Mouse (Mus musculus) hindbrain, embryonic 16.5 days (tissue): Measurements from ENCODE around the gene Akt2. TPM values are rescaled to one million over a fixed set of nuclear protein-coding genes. Genes with fewer than 3 reads are reported as not detected.

Source experiments
- ATAC-seq: fragments of 200-750 bp; cut with Nextera tagmentation; 2 replicates; pipeline ENCODE4 v1.8.0; 2017; ENCODE audit warnings: moderate TSS enrichment, moderate library complexity
- H3K27ac ChIP-seq: fragments of 300-500 bp; sonication (generic); 2 replicates; pipeline ENCODE4 v1.5.1; 2014; ENCODE audit warnings: low read depth, mild to moderate bottlenecking, control low read depth, low read length, moderate library complexity
- H3K27me3 ChIP-seq: fragments of 300-500 bp; sonication (generic); replicated peaks from 2 replicates; pipeline ENCODE4 v1.6.1; 2014; ENCODE audit warnings: low read length; ENCODE audit not compliant: control insufficient read depth, insufficient read depth
- H3K36me3 ChIP-seq: fragments of 300-500 bp; sonication (generic); 2 replicates; pipeline ENCODE4 v1.6.1; 2014; ENCODE audit warnings: mild to moderate bottlenecking, low read length, moderate library complexity, mixed read lengths; ENCODE audit not compliant: control insufficient read depth, insufficient read depth
- H3K4me1 ChIP-seq: fragments of 300-500 bp; sonication (generic); 2 replicates; pipeline ENCODE4 v1.6.1; 2014; ENCODE audit warnings: low read depth, low read length; ENCODE audit not compliant: control insufficient read depth, insufficient read depth
- H3K4me2 ChIP-seq: fragments of 300-500 bp; sonication (generic); 2 replicates; pipeline ENCODE4 v1.6.1; 2014; ENCODE audit warnings: mild to moderate bottlenecking, low read length, control low read depth, moderate library complexity
- H3K4me3 ChIP-seq: fragments of 300-500 bp; sonication (generic); 2 replicates; pipeline ENCODE4 v1.5.1; 2014; ENCODE audit warnings: mild to moderate bottlenecking, low read length, control low read depth, moderate library complexity
- H3K9ac ChIP-seq: fragments of 300-500 bp; sonication (generic); 2 replicates; pipeline ENCODE4 v1.6.1; 2014; ENCODE audit warnings: low read depth, mild to moderate bottlenecking, control low read depth, low read length, moderate library complexity
- H3K9me3 ChIP-seq: fragments of 300-500 bp; sonication (generic); 2 replicates; pipeline ENCODE4 v1.6.1; 2014; ENCODE audit warnings: mild to moderate bottlenecking, low read length, moderate library complexity; ENCODE audit not compliant: control insufficient read depth
- WGBS: fragments of 180-500 bp; shearing (Covaris S2); extraction: QIAGEN DNeasy Blood & Tissue Kit; methylation state at CpG from one replicate; pipeline ENCODE4 v1.1.7; 2014; 5-methylcytosine and 5-hydroxymethylcytosine counted together
- polyA plus RNA-seq: library from polyadenylated mRNA; unstranded; fragments of >200 nt; fragmentation: Nextera tagmentation; extraction: Ambion mirVana; gene quantifications from 2 replicates; pipeline ENCODE4 v1.2.1, GENCODE M21; 2015

The Akt2 gene
- polyA plus RNA-seq, 1 experiment from 2014 or later, result 63.0 TPM

GRCm38 (mm10) chr7:27580380-27581174 is 10.8 kb upstream of the Akt2 start:
- WGBS, result 95% methylated on average over 14 of the region's 14 CpGs
- no peak overlapping the region for H3K4me3 ChIP-seq
- no peak overlapping the region for H3K4me2 ChIP-seq
- no peaks in the 10 kb centered on the region for H3K4me1 ChIP-seq
- H3K36me3 ChIP-seq, result peaks cover 39% of the 10 kb centered on the region
- no peak for ATAC-seq
- no peaks in the 10 kb centered on the region for H3K9me3 ChIP-seq
- no peak overlapping the region for H3K27ac ChIP-seq
- H3K9ac ChIP-seq, result no peak overlapping the region
- no peaks in the 10 kb centered on the region for H3K27me3 ChIP-seq

GRCm38 (mm10) chr7:27586861-27587260 is 4.5 kb upstream of the Akt2 start:
- Histone ChIP-seq H3K27me3 (no peaks in the 10 kb centered on the region), H3K9me3 (no peaks in the 10 kb centered on the region), H3K4me2 (no peak overlapping the region), H3K9ac (no peak overlapping the region), H3K4me3 (no peak overlapping the region), H3K36me3 (peaks cover 9% of the 10 kb centered on the region), H3K4me1 (no peaks in the 10 kb centered on the region), H3K27ac (no peak overlapping the region)
- ATAC-seq, result no peak
- 91% methylated on average over 2 of the region's 2 CpGs for WGBS

GRCm38 (mm10) chr7:27587741-27588140 is 3.6 kb upstream of the Akt2 start:
- WGBS, result 86% methylated on average over 2 of the region's 2 CpGs

GRCm38 (mm10) chr7:27590088-27590487 is 1.3 kb upstream of the Akt2 start:
- Histone ChIP-seq H3K36me3 (peaks cover under 1% of the 10 kb centered on the region; the same call in 1 of the 2 replicates), H3K9me3 (no peaks in the 10 kb centered on the region), H3K9ac (no peak overlapping the region), H3K4me2 (no peak overlapping the region), H3K4me1 (peaks cover 15% of the 10 kb centered on the region), H3K27ac (no peak overlapping the region), H3K4me3 (no peak overlapping the region), H3K27me3 (no peaks in the 10 kb centered on the region)
- 96% methylated on average over 4 of the region's 4 CpGs for WGBS
- no peak for ATAC-seq

More at GRCm38 (mm10) chr7:27587741-27588140, 3.6 kb upstream of the Akt2 start:
- Histone ChIP-seq H3K27me3 (no peaks in the 10 kb centered on the region), H3K27ac (no peak overlapping the region), H3K4me3 (no peak overlapping the region), H3K9me3 (no peaks in the 10 kb centered on the region), H3K4me1 (peaks cover 2% of the 10 kb centered on the region), H3K36me3 (peaks cover 9% of the 10 kb centered on the region), H3K9ac (no peak overlapping the region), H3K4me2 (no peak overlapping the region)
- ATAC-seq, result no peak

- H3K27ac ChIP-seq, result peak overlapping the region; percentile 82
- H3K27me3 ChIP-seq, result no peaks in the 10 kb centered on the region
- no peaks in the 10 kb centered on the region for H3K36me3 ChIP-seq
- ATAC-seq, result no peak
- peaks cover 15% of the 10 kb centered on the region for H3K4me1 ChIP-seq
- H3K9me3 ChIP-seq, result no peaks in the 10 kb centered on the region
- H3K4me2 ChIP-seq, result peak overlapping the region; percentile 64
- peak overlapping the region; percentile 77 for H3K4me3 ChIP-seq
- WGBS, result 66% methylated on average over 4 of the region's 4 CpGs
- H3K9ac ChIP-seq, result peak overlapping the region; percentile 47; the same call in 1 of the 2 replicates
Observed at GRCm38 (mm10) chr7:27590566-27591213, 662 bp upstream of the Akt2 start.

- peak overlapping the region; percentile 77 for H3K4me3 ChIP-seq
- no peaks in the 10 kb centered on the region for H3K9me3 ChIP-seq
- no peaks in the 10 kb centered on the region for H3K27me3 ChIP-seq
- peak overlapping the region; percentile 99 for H3K27ac ChIP-seq
- H3K36me3 ChIP-seq, result no peaks in the 10 kb centered on the region
- H3K4me1 ChIP-seq, result peaks cover 22% of the 10 kb centered on the region
- peak overlapping the region; percentile 88 for H3K9ac ChIP-seq
- WGBS, result 2% methylated on average over 17 of the region's 17 CpGs
- H3K4me2 ChIP-seq, result peak overlapping the region; percentile 80
- ATAC-seq, result peak; percentile 67; the same call in 1 of the 2 replicates
Observed at GRCm38 (mm10) chr7:27592217-27592929, 1.0 kb downstream of the Akt2 start.

GRCm38 (mm10) chr7:27592934-27593645 is 1.7 kb downstream of the Akt2 start:
- 68% methylated on average over 12 of the region's 12 CpGs for WGBS

GRCm38 (mm10) chr7:27596586-27597503 is 5.5 kb downstream of the Akt2 start:
- Histone ChIP-seq H3K27ac (peak overlapping the region; percentile 48), H3K9ac (0 out of 2 replicates have a peak overlapping the region, but pooled peaks have one; percentile 21)
- 36% methylated on average over 10 of the region's 10 CpGs for WGBS

More at GRCm38 (mm10) chr7:27592934-27593645, 1.7 kb downstream of the Akt2 start:
- Histone ChIP-seq H3K9ac (peak overlapping the region; percentile 88), H3K4me1 (peaks cover 29% of the 10 kb centered on the region), H3K27me3 (no peaks in the 10 kb centered on the region), H3K9me3 (no peaks in the 10 kb centered on the region), H3K4me2 (peak overlapping the region; percentile 80), H3K4me3 (peak overlapping the region; percentile 77), H3K27ac (0 out of 2 replicates have a peak overlapping the region, but pooled peaks have one; percentile 13), H3K36me3 (no peaks in the 10 kb centered on the region)
- no peak for ATAC-seq

More at GRCm38 (mm10) chr7:27596586-27597503, 5.5 kb downstream of the Akt2 start:
- H3K4me3 ChIP-seq, result no peak overlapping the region
- H3K36me3 ChIP-seq, result no peaks in the 10 kb centered on the region
- no peaks in the 10 kb centered on the region for H3K27me3 ChIP-seq
- peak overlapping the region; percentile 11 for H3K4me2 ChIP-seq
- H3K9me3 ChIP-seq, result no peaks in the 10 kb centered on the region
- no peak for ATAC-seq
- H3K4me1 ChIP-seq, result peaks cover 48% of the 10 kb centered on the region
